8 mouse cellular contexts compared by ENCODE assay signal in the genomic region with DNA sequence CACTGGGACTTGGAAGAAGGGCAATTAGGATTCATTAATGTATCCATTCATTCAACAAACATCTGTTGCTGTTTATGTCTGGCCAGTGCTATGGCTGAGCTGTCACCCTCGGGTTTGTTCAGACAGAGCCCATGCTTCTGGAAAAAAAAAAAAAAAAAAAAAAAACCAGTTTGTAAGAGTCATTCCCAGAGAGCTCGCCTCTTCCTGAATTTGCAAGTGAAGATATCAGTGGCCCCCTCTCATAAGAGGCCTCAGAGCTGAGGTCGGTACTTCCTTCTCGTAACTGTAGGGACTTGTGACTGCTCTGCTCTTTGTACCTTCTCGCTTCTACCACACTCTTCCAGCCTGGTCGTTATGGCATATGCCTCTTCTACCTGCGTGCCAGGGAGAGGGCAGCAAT. TPM values are rescaled to one million over a fixed set of nuclear protein-coding genes. Genes with fewer than 3 reads are reported as not detected.
DNase-seq lines count a peak whose midpoint lies in the region; ATAC-seq and TF ChIP-seq lines count a peak whose summit lies in the region.

No protein-coding gene starts in this region.

- H3K36me3 ChIP-seq in heart, embryonic 10.5 days: no peaks in the 10 kb centered on the region
- no peaks in the 10 kb centered on the region for H3K36me3 ChIP-seq in lung, postnatal 0 days (ENCODE audit: insufficient read depth, low read length)
- no peaks in the 10 kb centered on the region for H3K36me3 ChIP-seq in midbrain, embryonic 16.5 days (ENCODE audit: control insufficient read depth, insufficient read depth, low read length)

- no peak overlapping the region for H3K9ac ChIP-seq in lung, postnatal 0 days (replicated peaks; ENCODE audit: low read depth)
- no peak overlapping the region for H3K9ac ChIP-seq in midbrain, embryonic 16.5 days (ENCODE audit: low read depth, low read length)

- no peak for TF ChIP-seq EP300 in lung, postnatal 0 days (IDR thresholded peaks at IDR 0.05)

- H3K4me1 ChIP-seq in heart, embryonic 10.5 days: peaks cover 13% of the 10 kb centered on the region; the same call in 1 of the 2 replicates
- peaks cover 7% of the 10 kb centered on the region; the same call in 1 of the 2 replicates for H3K4me1 ChIP-seq in lung, postnatal 0 days (ENCODE audit: insufficient read depth, low read depth, low read length)
- H3K4me1 ChIP-seq in midbrain, embryonic 16.5 days (ENCODE audit: control insufficient read depth, insufficient read depth, low read length): no peaks in the 10 kb centered on the region

- WGBS in heart, embryonic 10.5 days: 55% methylated on average over 7 of the region's 7 CpGs
- WGBS in lung, postnatal 0 days: 45% methylated on average over 7 of the region's 7 CpGs
- 72% methylated on average over 7 of the region's 7 CpGs for WGBS in midbrain, embryonic 16.5 days

- H3K27me3 ChIP-seq in heart, embryonic 10.5 days (ENCODE audit: insufficient read depth, poor library complexity, severe bottlenecking): no peaks in the 10 kb centered on the region
- H3K27me3 ChIP-seq in lung, postnatal 0 days (replicated peaks; ENCODE audit: insufficient read depth, low read length): no peaks in the 10 kb centered on the region
- no peaks in the 10 kb centered on the region for H3K27me3 ChIP-seq in midbrain, embryonic 16.5 days (ENCODE audit: control insufficient read depth, insufficient read depth, low read depth, low read length)

- no peak for ATAC-seq in lung, postnatal 0 days
- ATAC-seq in granulocyte monocyte progenitor cell, adult 5-6 weeks (replicated peaks; ENCODE audit: poor library complexity, severe bottlenecking): peak; percentile 12
- ATAC-seq in midbrain, embryonic 16.5 days: no peak

- peak overlapping the region; percentile 72 for H3K4me3 ChIP-seq in heart, embryonic 10.5 days
- peak overlapping the region; percentile 82; the same call in 1 of the 2 replicates for H3K4me3 ChIP-seq in lung, postnatal 0 days (ENCODE audit: low read depth, low read length)
- no peak overlapping the region for H3K4me3 ChIP-seq in midbrain, embryonic 16.5 days (ENCODE audit: low read depth, low read length)

- no peak for DNase-seq in heart, embryonic 10.5 days (ENCODE audit: low spot score)
- no peak for DNase-seq in heart, adult 18-20 months
- DNase-seq in lung, postnatal 0 days (ENCODE audit: low spot score): peak; percentile 56
- no peak for DNase-seq in lung, adult 18-20 months
- no peak for DNase-seq in urinary bladder, postnatal 4 days (ENCODE audit: low spot score in 2 of 2)
- no peak for DNase-seq in ovary, postnatal 14 days (ENCODE audit: low spot score)

- no peaks in the 10 kb centered on the region for H3K9me3 ChIP-seq in heart, embryonic 10.5 days
- H3K9me3 ChIP-seq in lung, postnatal 0 days (ENCODE audit: low read length): no peaks in the 10 kb centered on the region
- no peaks in the 10 kb centered on the region for H3K9me3 ChIP-seq in midbrain, embryonic 16.5 days (replicated peaks; ENCODE audit: control insufficient read depth, low read length, poor library complexity, severe bottlenecking)

- H3K4me2 ChIP-seq in lung, postnatal 0 days (replicated peaks; ENCODE audit: low read depth, low read length): peak overlapping the region; percentile 92
- peak overlapping the region; percentile 92; the same call in 1 of the 2 replicates for H3K4me2 ChIP-seq in midbrain, embryonic 16.5 days (ENCODE audit: low read length)

- no peak for TF ChIP-seq CTCF in lung, postnatal 0 days (IDR thresholded peaks at IDR 0.05)

- H3K27ac ChIP-seq in heart, embryonic 10.5 days: no peak overlapping the region
- H3K27ac ChIP-seq in lung, postnatal 0 days (ENCODE audit: low read length): peak overlapping the region; percentile 78
- H3K27ac ChIP-seq in midbrain, embryonic 16.5 days (ENCODE audit: low read length): no peak overlapping the region

RNA-seq across cellular contexts. Expression of a gene that starts 1.1 kb away (rescaled TPM):
- polyA plus RNA-seq in heart, embryonic 10.5 days (2016; fragmentation: Nextera tagmentation; extraction: Ambion mirVana): 2.7 and 3.3 TPM in 2 replicates
- 1 to 10 TPM in 1 of 2 experiments, under 1 TPM in 1; 0.45 to 1.5 TPM for total RNA-seq in heart, adult 18-20 months (2021)
- polyA plus RNA-seq in lung, postnatal 0 days (2015; fragmentation: Nextera tagmentation; extraction: Ambion mirVana): 19.6 and 20.8 TPM in 2 replicates
- total RNA-seq in granulocyte monocyte progenitor cell, adult 5-6 weeks (2014; fragmentation: Nextera tagmentation): 22.1 and 26.3 TPM in 2 replicates
- total RNA-seq in granulocyte monocyte progenitor cell, adult 5-6 weeks (2017): 18.8 and 26.5 TPM in 2 replicates
- 0.92 and 1.5 TPM in 2 replicates for polyA plus RNA-seq in midbrain, embryonic 16.5 days (2015; fragmentation: Nextera tagmentation; extraction: Ambion mirVana)
